Mouse (Mus musculus) spleen, postnatal 14 days (tissue): Measurements from ENCODE around the gene Adgrl3.

Experiments used
- DNase-seq, 2 experiments: peaks; one replicate each; pipeline ENCODE4 v3.0.0; 2021 to 2022; ENCODE audit warnings: low spot score in 2 of 2

Gene Adgrl3

DNA sequence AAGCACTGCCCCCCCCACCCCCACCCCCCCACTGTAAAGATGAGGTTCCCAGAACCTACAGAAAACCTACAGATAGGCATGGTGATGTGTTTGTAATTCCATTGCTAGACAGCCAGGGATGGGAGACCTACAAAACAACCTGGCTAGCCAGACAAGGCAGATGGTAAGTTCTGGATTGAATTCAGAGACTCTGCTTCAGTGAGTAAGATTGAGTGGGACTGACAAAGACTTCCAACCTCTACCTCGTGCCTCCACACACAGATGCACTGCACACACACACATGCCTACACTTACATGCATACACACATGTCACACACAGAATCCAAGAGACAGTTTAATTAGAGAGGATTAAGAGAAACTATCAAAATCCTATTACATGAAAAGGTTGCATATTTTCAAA lies 544.4 kb downstream of the Adgrl3 start:
- DNase-seq = no peak

DNA sequence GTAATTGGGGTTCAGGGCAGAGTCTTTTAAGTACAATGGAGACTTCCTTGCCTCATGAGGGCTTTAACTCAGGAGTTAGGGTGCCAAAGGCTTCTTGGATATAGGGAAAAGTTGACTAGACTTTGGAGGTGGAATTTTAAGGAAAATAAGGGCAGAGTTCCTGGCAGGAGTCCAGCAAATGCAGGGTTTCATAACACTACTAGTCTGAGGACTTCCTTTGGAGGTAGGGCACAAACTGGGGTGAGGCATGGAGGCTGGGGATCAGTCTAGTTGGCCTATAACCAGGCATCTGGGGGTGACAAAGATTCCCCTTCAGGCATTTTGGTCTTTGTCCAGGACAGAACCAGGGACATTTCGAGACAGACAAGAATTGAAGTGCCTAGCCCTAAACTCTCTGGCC lies 546.6 kb downstream of the Adgrl3 start:
- DNase-seq = no peak

DNA sequence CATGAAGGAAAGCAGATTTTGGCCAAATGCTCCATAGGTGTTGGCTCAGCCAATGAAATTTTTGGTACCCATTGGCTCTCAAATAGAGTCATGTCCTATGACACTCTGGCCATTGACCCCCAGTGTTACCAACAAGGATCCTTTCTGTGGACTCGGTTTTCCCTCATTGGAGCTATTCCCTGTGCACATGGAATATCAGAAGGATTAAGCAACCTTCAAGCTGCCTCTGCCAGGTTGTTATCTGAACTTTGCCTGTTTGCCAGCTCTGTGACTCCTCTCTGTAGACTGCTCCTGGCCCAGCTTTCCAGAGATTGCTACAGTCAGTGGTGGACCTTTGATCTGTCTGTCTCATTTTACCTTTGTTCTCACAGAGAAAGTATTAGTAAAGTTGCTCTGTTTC lies 548.8 kb downstream of the Adgrl3 start:
- DNase-seq = no peak

DNA sequence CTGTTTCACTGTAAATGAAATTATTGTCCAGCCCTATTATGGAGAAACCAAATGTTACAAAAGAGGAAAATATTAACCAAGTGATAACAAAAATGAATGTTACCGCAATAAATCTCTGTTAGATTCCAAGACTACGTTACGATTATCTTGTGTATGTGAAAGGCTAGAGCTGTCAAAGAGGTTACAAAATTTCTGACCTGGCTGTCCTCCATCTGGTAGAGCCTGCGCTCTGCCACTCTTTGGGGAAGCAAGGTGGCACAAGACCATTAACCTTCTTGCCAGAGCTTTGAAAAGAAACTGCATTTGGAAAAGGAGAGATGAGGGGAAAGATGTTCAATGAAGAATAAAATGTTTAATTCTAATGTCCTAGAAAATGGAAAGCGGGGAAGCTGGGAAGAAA lies 562.9 kb downstream of the Adgrl3 start:
- no peak for DNase-seq

DNA sequence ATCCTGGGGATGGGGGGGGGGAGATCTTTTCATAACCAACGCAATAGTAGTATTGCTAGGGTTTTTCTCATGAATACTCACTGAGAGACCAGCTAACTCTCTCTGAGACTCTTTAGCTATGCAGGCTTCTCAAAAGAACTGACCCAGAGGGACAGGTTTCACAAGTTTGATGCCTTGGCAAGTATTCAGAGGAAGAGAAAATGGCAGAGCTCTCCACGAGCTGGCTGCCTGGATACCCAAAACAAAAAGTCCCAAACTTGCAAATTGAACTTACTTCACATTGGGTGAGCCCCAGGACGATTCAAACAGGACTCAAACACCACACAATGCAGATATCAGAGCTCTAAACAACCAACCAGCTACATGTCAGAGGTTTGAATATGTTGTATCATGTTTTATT lies 563.5 kb downstream of the Adgrl3 start:
- DNase-seq = no peak

DNA sequence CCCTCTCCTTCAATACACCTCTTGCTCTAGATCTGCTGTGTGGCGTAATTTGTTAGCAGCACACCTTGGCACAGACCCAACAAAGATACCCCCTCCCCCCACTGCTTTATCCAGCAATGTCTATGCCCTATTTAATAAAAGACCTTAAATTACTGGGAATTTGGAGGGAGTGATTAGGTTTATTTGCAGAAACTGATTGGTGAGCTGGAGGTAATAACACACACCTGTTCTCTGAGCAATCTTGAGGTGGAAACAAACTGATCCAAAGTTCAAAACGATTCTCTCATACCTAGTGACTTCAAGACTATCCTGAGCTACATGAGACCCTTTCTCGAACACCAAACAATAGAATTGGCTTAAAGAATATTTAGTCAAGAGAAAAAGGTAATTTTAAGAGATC lies 565.0 kb downstream of the Adgrl3 start:
- DNase-seq = no peak

DNA sequence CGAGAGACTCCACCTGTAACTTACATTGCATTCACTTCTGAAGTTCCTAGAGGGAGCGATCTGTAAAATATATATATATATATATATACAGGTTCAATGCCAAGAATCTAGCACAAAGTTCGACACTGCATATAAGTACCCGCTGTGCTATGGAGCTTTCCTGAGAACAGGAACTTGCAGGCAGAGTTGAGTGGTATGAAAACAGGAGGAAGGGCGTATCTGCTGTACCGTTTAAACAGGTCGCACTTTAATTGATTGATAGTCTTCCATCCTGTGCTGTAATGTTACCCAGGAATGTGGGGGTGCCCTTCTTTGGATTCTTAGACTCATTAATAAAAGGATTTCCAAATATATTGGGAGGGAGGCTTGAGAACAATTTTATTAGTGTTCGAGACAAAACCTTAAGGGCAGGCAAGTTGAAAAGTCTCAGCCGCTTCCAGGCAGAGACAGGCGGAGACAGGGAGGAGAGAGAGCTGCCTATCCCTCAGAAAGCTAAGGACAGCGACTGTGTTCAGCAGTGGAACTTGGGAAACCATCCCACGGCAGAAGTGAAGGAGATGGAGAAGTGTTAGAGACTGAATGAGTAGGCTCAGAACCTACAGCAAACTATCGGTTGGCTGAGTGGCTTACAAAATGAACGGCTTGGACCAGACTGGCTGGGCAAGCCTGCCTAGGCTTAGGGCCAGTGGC lies 570.2 kb downstream of the Adgrl3 start:
- no peak for DNase-seq

- no peak for DNase-seq
These were observed 571.5 kb downstream of the Adgrl3 start for GRCm38 (mm10) chr5:81591481-81591880.

GRCm38 (mm10) chr5:81593396-81593995 lies 573.6 kb downstream of the Adgrl3 start:
- DNase-seq = no peak

- DNase-seq = no peak
These were observed 578.1 kb downstream of the Adgrl3 start for GRCm38 (mm10) chr5:81598041-81598440.

DNA sequence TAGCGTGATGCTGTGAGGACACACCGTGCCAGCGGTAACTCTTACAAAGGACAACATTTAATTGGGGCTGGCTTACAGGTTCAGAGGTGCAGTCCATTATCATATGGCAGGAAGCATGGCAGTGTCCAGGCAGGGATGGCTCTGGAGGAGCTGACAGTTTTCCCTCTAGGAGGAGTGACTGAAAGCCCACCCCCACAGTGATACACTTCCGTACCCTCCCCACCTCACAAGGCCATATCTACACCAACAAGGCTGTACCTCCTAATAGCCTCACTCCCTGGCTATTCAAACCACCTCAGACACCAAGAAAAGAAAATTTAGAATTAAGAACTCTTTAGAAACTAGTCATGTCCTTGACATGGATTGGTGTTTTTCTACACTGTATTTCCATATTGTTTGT lies 583.0 kb downstream of the Adgrl3 start:
- no peak for DNase-seq

- DNase-seq = no peak
These were observed 585.7 kb downstream of the Adgrl3 start for GRCm38 (mm10) chr5:81605646-81606045.

DNA sequence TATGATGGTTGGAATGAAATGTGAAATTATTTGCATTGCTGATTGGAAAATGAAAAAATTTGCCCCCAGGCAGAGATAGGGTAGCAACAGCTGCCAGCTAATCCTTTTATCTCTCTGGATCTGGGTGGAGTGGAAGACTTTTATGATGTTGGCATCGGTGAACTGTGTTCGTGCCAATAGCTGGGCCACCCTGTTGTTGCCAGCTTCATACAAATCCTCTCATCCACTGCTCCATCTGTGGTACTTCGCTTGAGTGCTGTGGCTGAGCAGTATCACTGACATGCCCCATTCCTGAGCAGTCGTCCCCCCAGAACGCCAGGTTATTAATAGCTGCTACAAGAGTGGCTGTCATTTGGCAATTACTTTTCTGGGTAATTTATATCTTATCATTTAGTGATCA lies 590.3 kb downstream of the Adgrl3 start:
- no peak for DNase-seq

- DNase-seq = no peak
These were observed 594.7 kb downstream of the Adgrl3 start for GRCm38 (mm10) chr5:81614674-81615073.

GRCm38 (mm10) chr5:81621106-81621505 lies 601.2 kb downstream of the Adgrl3 start:
- no peak for DNase-seq

- DNase-seq = no peak
These were observed 601.8 kb downstream of the Adgrl3 start for GRCm38 (mm10) chr5:81621715-81622114.

DNA sequence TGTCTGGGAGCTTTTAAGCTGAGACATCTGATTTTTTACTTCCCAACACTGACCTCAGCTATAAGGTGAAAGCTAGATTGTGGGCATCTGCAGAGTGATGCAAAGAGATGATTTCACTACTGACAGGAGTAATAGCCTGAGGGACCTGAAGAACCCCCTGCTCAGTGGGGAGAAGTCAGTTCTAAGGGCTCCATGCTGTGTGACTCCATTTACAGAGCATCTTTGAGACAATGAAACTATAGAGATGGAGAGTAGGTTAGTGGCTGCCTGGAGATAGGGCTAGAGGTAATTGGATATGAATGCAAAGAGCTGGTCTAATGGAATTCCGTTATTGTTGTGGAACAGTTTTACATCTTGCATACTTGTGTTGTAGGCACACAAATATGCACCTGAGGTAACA lies 603.9 kb downstream of the Adgrl3 start:
- DNase-seq = no peak

- no peak for DNase-seq
These were observed 616.2 kb downstream of the Adgrl3 start for GRCm38 (mm10) chr5:81636169-81636568.

- no peak for DNase-seq
These were observed 618.5 kb downstream of the Adgrl3 start for GRCm38 (mm10) chr5:81638422-81638821.

- no peak for DNase-seq
These were observed 620.2 kb downstream of the Adgrl3 start for GRCm38 (mm10) chr5:81640118-81640517.

DNA sequence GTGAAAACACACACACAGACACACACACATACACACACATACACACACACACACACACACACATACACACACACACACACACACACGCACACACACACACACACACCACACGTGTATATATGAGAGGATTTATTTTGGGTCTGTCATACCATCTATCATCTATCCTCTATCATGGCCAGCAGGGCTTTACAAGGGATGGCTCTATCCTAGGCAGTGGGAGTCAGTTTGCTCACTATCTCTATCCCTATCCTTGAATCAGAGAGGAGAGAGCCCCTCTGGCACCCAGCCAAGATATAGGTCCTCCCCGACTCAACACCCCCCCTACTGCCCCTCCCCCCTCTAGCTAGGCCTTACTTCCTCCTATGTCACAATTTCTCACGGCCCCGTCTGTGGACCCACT lies 625.6 kb downstream of the Adgrl3 start:
- DNase-seq = no peak

DNA sequence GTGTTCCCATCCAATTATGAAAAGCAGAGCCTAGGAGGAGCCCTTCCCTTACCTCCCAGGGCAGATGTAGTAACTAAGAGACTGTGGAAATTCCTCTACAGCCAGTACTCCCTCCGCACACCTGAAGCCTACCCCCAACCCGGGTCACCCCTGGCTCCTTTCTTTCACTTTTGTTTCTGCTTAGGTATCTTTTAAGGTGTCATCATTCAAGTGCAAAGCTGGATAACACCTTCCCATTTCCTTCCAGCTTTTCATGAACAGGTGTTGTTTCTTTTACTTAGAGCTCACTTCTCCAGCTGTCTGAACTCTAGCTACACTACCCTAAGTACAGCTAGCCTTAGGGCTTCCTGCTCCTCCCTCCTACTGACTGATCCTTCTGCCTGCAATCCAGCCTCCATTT lies 634.0 kb downstream of the Adgrl3 start:
- no peak for DNase-seq

DNA sequence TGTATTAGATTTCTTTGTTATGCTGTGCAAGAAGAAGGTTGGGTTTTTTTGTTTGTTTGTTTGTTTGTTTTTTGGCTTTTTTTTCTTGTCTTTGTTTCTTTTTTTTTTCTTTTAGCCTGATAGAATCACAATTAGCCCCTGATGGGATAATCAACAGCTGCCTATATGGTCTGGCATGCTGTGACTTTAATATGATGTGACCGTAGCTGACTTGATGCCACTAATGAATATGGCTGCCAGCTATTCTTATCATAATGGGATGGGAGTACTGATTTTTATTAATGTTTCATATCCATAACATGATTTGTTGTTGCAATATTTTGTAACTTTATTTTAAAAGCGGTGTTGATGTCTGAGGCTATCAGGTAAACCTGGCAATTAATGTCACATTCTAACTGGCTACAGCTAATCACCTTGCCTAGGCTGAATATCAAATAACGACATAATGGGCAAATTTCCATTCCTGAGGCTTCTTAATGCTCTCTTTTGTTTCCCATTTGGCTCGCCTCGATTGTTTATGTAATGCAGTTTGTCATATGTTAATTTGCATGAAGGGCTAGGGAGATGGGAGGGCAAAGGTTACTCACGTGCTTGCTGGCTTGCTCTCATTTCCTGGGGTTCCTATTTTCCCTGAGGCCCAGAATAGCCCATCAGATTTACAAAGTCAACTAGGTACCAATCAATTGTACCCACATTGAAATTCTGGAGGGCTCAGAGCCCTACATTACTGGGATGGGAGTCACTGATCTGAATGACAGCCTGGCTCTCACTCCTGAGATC lies 641.9 kb downstream of the Adgrl3 start:
- DNase-seq = no peak
